Mouse (Mus musculus): ENCODE data around the gene Fkbp5.

- TF ChIP-seq CTCF (IDR thresholded peaks at IDR 0.05; ENCODE audit: insufficient read depth, low read depth, low read length) (no peak), POLR2A (IDR thresholded peaks at IDR 0.05; ENCODE audit: insufficient read depth, low read depth, low read length) (no peak)
Measured at GRCm38 (mm10) chr17:28546925-28547324, 29.6 kb upstream of the Fkbp5 start.

Data from olfactory bulb, adult 2 months (tissue).